Mouse (Mus musculus): ENCODE data around the gene Surf1.

DNA sequence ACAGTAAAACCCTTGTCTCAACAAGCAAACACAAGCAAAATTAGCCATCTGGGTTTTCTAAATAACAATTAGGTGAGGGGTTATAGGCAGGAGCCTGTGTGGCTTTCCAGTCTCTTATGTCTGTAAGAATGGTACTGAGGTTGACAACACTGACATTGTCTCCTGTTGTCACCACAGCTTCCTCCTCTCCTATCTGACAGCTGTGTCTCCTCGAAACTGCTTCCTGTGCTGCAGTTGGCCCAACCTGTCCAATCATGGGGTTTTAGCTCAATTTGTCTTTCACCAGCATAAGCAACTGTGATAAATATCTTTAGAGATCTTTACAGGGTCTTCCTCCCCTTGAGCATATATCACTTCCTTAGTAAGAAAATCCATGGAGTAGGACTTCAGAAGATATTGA, 20.1 kb upstream of the Surf1 start:
- TF ChIP-seq CTCF (IDR thresholded peaks at IDR 0.05; ENCODE audit: borderline replicate concordance, insufficient read depth, low read depth, low read length) (no peak), POLR2A (IDR thresholded peaks at IDR 0.05; ENCODE audit: borderline replicate concordance, insufficient read depth, low read length) (no peak)
